ENCODE assay signal across 13 mouse cellular contexts in genomic region chr4:131957161-131957560, GRCm38 (mm10). TPM values are rescaled to one million over a fixed set of nuclear protein-coding genes. Genes with fewer than 3 reads are reported as not detected.
"Had no signal": no experiment of that assay in that cellular context is flagged by ENCODE, and none has a peak within 500 bp of the region (broad histone marks: within the 10 kb centered on the region; RNA-seq: fewer than 3 reads in every experiment).

No protein-coding gene starts in this region.

- H3K9ac ChIP-seq: hindbrain, embryonic 15.5 days; liver, embryonic 12.5 days; midbrain, embryonic 13.5 days had no signal

- ATAC-seq: inflammation-experienced regulatory T-cells, adult 6 months; intestine, postnatal 0 days; liver, embryonic 12.5 days; midbrain, embryonic 13.5 days had no signal

- DNase-seq: kidney, postnatal 14 days; right cerebral cortex, adult 18-20 months; right cerebral cortex, postnatal 25 days; thymus, postnatal 4 days had no signal

- H3K4me2 ChIP-seq: hindbrain, embryonic 15.5 days; liver, embryonic 12.5 days; midbrain, embryonic 13.5 days had no signal

- H3K27me3 ChIP-seq: hindbrain, embryonic 15.5 days; liver, embryonic 12.5 days; midbrain, embryonic 13.5 days had no signal

- H3K4me3 ChIP-seq: hindbrain, embryonic 15.5 days; left cerebral cortex, adult 2 months; limb, embryonic 10.5 days; liver, embryonic 12.5 days; midbrain, embryonic 13.5 days had no signal

- H3K9me3 ChIP-seq: hindbrain, embryonic 15.5 days; limb, embryonic 10.5 days; liver, embryonic 12.5 days; midbrain, embryonic 13.5 days had no signal

- H3K4me1 ChIP-seq: hindbrain, embryonic 15.5 days; limb, embryonic 10.5 days; liver, embryonic 12.5 days; midbrain, embryonic 13.5 days had no signal

- H3K27ac ChIP-seq: hindbrain, embryonic 15.5 days; left cerebral cortex, adult 2 months; limb, embryonic 10.5 days; liver, embryonic 12.5 days; midbrain, embryonic 13.5 days had no signal

RNA-seq across cellular contexts. Expression of gene Tmem200b, which starts 35.6 kb away (rescaled TPM):
- polyA plus RNA-seq: inflammation-experienced regulatory T-cells, adult 6 months; liver, embryonic 16.5 days; midbrain, embryonic 13.5 days; neural tube, embryonic 14.5 days had no signal
